Mouse (Mus musculus) olfactory bulb, adult 2 months (tissue): ENCODE measurements around the gene Cd27. TPM values are rescaled to one million over a fixed set of nuclear protein-coding genes. Genes with fewer than 3 reads are reported as not detected.

ENCODE experiments used
- H3K27ac ChIP-seq: fragments of 200-500 bp; 2 replicates; pipeline ENCODE4 v1.5.1; 2012; ENCODE audit warnings: low read depth, low read length; ENCODE audit not compliant: insufficient read depth
- H3K4me1 ChIP-seq: fragments of 200-500 bp; 2 replicates; pipeline ENCODE4 v1.6.1; 2012; ENCODE audit warnings: low read length; ENCODE audit not compliant: control insufficient read depth, insufficient read depth
- H3K4me3 ChIP-seq: fragments of 200-500 bp; 2 replicates; pipeline ENCODE4 v1.5.1; 2012; ENCODE audit warnings: mild to moderate bottlenecking, low read depth, low read length, moderate library complexity; ENCODE audit not compliant: insufficient read depth
- CTCF ChIP-seq: fragments of 200-500 bp; IDR thresholded peaks from 2 replicates; pipeline ENCODE4 v1.5.1; 2012; ENCODE audit warnings: low read depth, mild to moderate bottlenecking, low read length, moderate library complexity; ENCODE audit not compliant: insufficient read depth
- POLR2A ChIP-seq: fragments of 200-500 bp; IDR thresholded peaks from 2 replicates; pipeline ENCODE4 v1.6.1; 2012; ENCODE audit warnings: mild to moderate bottlenecking, low read depth, low read length, moderate library complexity; ENCODE audit not compliant: insufficient read depth
- WGBS: fragments of 180-500 bp; shearing (Covaris S2); methylation state at CpG from one replicate; pipeline ENCODE4 v1.1.7; 2018; 5-methylcytosine and 5-hydroxymethylcytosine counted together
- polyA plus RNA-seq: library from polyadenylated mRNA; stranded (reverse); fragments of >200 nt; gene quantifications from 2 replicates; pipeline ENCODE4 v1.2.4, GENCODE M21; 2012; ENCODE audit warnings: low replicate concordance; ENCODE audit not compliant: missing spikeins, insufficient read depth, insufficient read length

Gene Cd27
- polyA plus RNA-seq, 1 experiment = not detected

- TF ChIP-seq POLR2A = no peak
- TF ChIP-seq CTCF = no peak
- Histone ChIP-seq H3K4me1 (no peaks in the 10 kb centered on the region; the same call in none of the 2 replicates), H3K27ac (peak overlapping the region; percentile 31; the same call in 1 of the 2 replicates), H3K4me3 (no peak overlapping the region)
- WGBS = 70% methylated on average over 14 of the region's 14 CpGs
Observed at GRCm38 (mm10) chr6:125253863-125254715, 17.3 kb upstream of the Cd27 start.

GRCm38 (mm10) chr6:125252711-125253110, 15.9 kb upstream of the Cd27 start:
- H3K4me3 ChIP-seq = no peak overlapping the region
- no peak overlapping the region for H3K27ac ChIP-seq
- TF ChIP-seq CTCF (no peak), POLR2A (no peak)
- WGBS = 87% methylated on average over 8 of the region's 8 CpGs
- H3K4me1 ChIP-seq = no peaks in the 10 kb centered on the region; the same call in none of the 2 replicates

GRCm38 (mm10) chr6:125252285-125252684, 15.5 kb upstream of the Cd27 start:
- Histone ChIP-seq H3K27ac (no peak overlapping the region), H3K4me1 (no peaks in the 10 kb centered on the region; the same call in none of the 2 replicates), H3K4me3 (no peak overlapping the region)
- 84% methylated on average over 3 of the region's 3 CpGs for WGBS
- TF ChIP-seq CTCF (no peak), POLR2A (no peak)

GRCm38 (mm10) chr6:125244551-125244950, 7.7 kb upstream of the Cd27 start:
- TF ChIP-seq POLR2A (no peak), CTCF (no peak)
- no peak overlapping the region for H3K4me3 ChIP-seq
- no peaks in the 10 kb centered on the region for H3K4me1 ChIP-seq
- no peak overlapping the region for H3K27ac ChIP-seq
- WGBS = 37% methylated on average over 1 of the region's 1 CpGs

- WGBS = 89% methylated on average over 8 of the region's 8 CpGs
- TF ChIP-seq POLR2A (no peak), CTCF (no peak)
- no peak overlapping the region for H3K27ac ChIP-seq
Observed at GRCm38 (mm10) chr6:125241566-125241965, 4.8 kb upstream of the Cd27 start.

GRCm38 (mm10) chr6:125240617-125241016, 3.8 kb upstream of the Cd27 start:
- 91% methylated on average over 5 of the region's 5 CpGs for WGBS
- no peak for TF ChIP-seq POLR2A
- no peak overlapping the region for H3K27ac ChIP-seq
- H3K4me1 ChIP-seq = no peaks in the 10 kb centered on the region
- H3K4me3 ChIP-seq = no peak overlapping the region

More at GRCm38 (mm10) chr6:125241566-125241965, 4.8 kb upstream of the Cd27 start:
- no peak overlapping the region for H3K4me3 ChIP-seq
- H3K4me1 ChIP-seq = no peaks in the 10 kb centered on the region

GRCm38 (mm10) chr6:125239547-125239946, 2.7 kb upstream of the Cd27 start:
- 94% methylated on average over 5 of the region's 5 CpGs for WGBS
- Histone ChIP-seq H3K4me3 (no peak overlapping the region), H3K4me1 (no peaks in the 10 kb centered on the region), H3K27ac (no peak overlapping the region)
- TF ChIP-seq CTCF = no peak
- TF ChIP-seq POLR2A = no peak

GRCm38 (mm10) chr6:125238396-125238795, 1.6 kb upstream of the Cd27 start:
- Histone ChIP-seq H3K4me3 (no peak overlapping the region), H3K27ac (no peak overlapping the region), H3K4me1 (no peaks in the 10 kb centered on the region)
- 81% methylated on average over 6 of the region's 6 CpGs for WGBS
- no peak for TF ChIP-seq POLR2A
- TF ChIP-seq CTCF = no peak

- no peak overlapping the region for H3K4me3 ChIP-seq
- H3K27ac ChIP-seq = no peak overlapping the region
- H3K4me1 ChIP-seq = no peaks in the 10 kb centered on the region
- TF ChIP-seq CTCF = no peak
- TF ChIP-seq POLR2A = no peak
- WGBS = 89% methylated on average over 4 of the region's 4 CpGs
Observed at GRCm38 (mm10) chr6:125237421-125237820, 611 bp upstream of the Cd27 start.
